Mouse (Mus musculus) CD4-positive helper T cell, adult 2 months (primary cell): Measurements from ENCODE around the gene Rpl21.
A peak's percentile ranks its signal among the peaks of the same experiment; 100 is the strongest.

ENCODE experiments used
- DNase-seq: peaks from one replicate; pipeline ENCODE4 v3.0.0-alpha.2; 2012; ENCODE audit warnings: low read depth, missing footprints, low spot score

Gene Rpl21

GRCm38 (mm10) chr5:146832769-146833448 is at the start of gene Rpl21:
Gene Rpl21 (plus strand): TSS chr5:146832890.
- DNase-seq: peak; percentile 97

- no peak for DNase-seq
Observed at GRCm38 (mm10) chr5:146783300-146783699, 49.4 kb upstream of the Rpl21 start.

- peak; percentile 73 for DNase-seq
Observed at GRCm38 (mm10) chr5:146783891-146784290, 48.8 kb upstream of the Rpl21 start.

- DNase-seq: no peak
Observed at GRCm38 (mm10) chr5:146786123-146786522, 46.6 kb upstream of the Rpl21 start.

GRCm38 (mm10) chr5:146789413-146789812 is 43.3 kb upstream of the Rpl21 start:
- DNase-seq: no peak

GRCm38 (mm10) chr5:146790944-146791343 is 41.7 kb upstream of the Rpl21 start:
- peak; percentile 37 for DNase-seq

- DNase-seq: no peak
Observed at GRCm38 (mm10) chr5:146792140-146792791, 40.4 kb upstream of the Rpl21 start.

GRCm38 (mm10) chr5:146793630-146794083 is 39.0 kb upstream of the Rpl21 start:
- no peak for DNase-seq

- DNase-seq: peak; percentile 56
Observed at GRCm38 (mm10) chr5:146794084-146794852, 38.4 kb upstream of the Rpl21 start.

- peak; percentile 98 for DNase-seq
Observed at GRCm38 (mm10) chr5:146794853-146795252, 37.8 kb upstream of the Rpl21 start, which contains the start of gene Usp12. Gene Usp12 (minus strand): TSS chr5:146795006.

GRCm38 (mm10) chr5:146795728-146796127 is 37.0 kb upstream of the Rpl21 start:
- no peak for DNase-seq

GRCm38 (mm10) chr5:146798031-146798430 is 34.7 kb upstream of the Rpl21 start:
- DNase-seq: no peak

GRCm38 (mm10) chr5:146806004-146806430 is 26.7 kb upstream of the Rpl21 start:
- no peak for DNase-seq

GRCm38 (mm10) chr5:146809951-146810350 is 22.7 kb upstream of the Rpl21 start:
- no peak for DNase-seq

- no peak for DNase-seq
Observed at GRCm38 (mm10) chr5:146812866-146813265, 19.8 kb upstream of the Rpl21 start.

- no peak for DNase-seq
Observed at GRCm38 (mm10) chr5:146813421-146813820, 19.3 kb upstream of the Rpl21 start.

- no peak for DNase-seq
Observed at GRCm38 (mm10) chr5:146815394-146815793, 17.3 kb upstream of the Rpl21 start.

- no peak for DNase-seq
Observed at GRCm38 (mm10) chr5:146817583-146817982, 15.1 kb upstream of the Rpl21 start.

GRCm38 (mm10) chr5:146818906-146819623 is 13.6 kb upstream of the Rpl21 start:
- DNase-seq: peak; percentile 14

GRCm38 (mm10) chr5:146823005-146823404 is 9.7 kb upstream of the Rpl21 start:
- DNase-seq: no peak

- peak; percentile 77 for DNase-seq
Observed at GRCm38 (mm10) chr5:146829528-146829927, 3.2 kb upstream of the Rpl21 start.

GRCm38 (mm10) chr5:146832435-146832768 is 288 bp upstream of the Rpl21 start:
- no peak for DNase-seq
